Comparison of ENCODE assay signal across 11 mouse cellular contexts in genomic region chr15:12243792-12244191, GRCm38 (mm10). TPM values are rescaled to one million over a fixed set of nuclear protein-coding genes. Genes with fewer than 3 reads are reported as not detected.
DNase-seq lines count a peak whose midpoint lies in the region; ATAC-seq and TF ChIP-seq lines count a peak whose summit lies in the region.
"Had no signal": no experiment of that assay in that cellular context is flagged by ENCODE, and none has a peak within 500 bp of the region (broad histone marks: within the 10 kb centered on the region; RNA-seq: fewer than 3 reads in every experiment).

No protein-coding gene starts in this region.

- ATAC-seq in megakaryocyte progenitor cell, adult 5-6 weeks (replicated peaks; ENCODE audit: poor library complexity) = no peak

- no peak for TF ChIP-seq CTCF in gastrocnemius, adult 2 months (IDR thresholded peaks at IDR 0.05)

- peak; percentile 76 for DNase-seq in gastrocnemius, adult 2 months
- no peak for DNase-seq in gastrocnemius, postnatal 10 days
- DNase-seq in adipocyte (ENCODE audit: low spot score) = peak; percentile 71
- peak; percentile 81 for DNase-seq in gastrocnemius, postnatal 25 days
- peak; percentile 67 to 72 for DNase-seq in heart, postnatal 14 days
- no peak for DNase-seq in embryo, embryonic 10 days (ENCODE audit: low spot score)
- no peak for DNase-seq in Muller cell, postnatal 12 days (ENCODE audit: inconsistent ontology term)
- DNase-seq: cerebellum, adult 8-10 months had no signal

- no peak overlapping the region for H3K4me3 ChIP-seq in gastrocnemius, adult 2 months
- H3K4me3 ChIP-seq: limb, embryonic 15.5 days; midbrain, embryonic 10.5 days had no signal

- intact Hi-C loops in gastrocnemius, adult 2 months (cut with DNase I) = loop anchor here (5.0 kb wide), 1 partner anchor 36 kb away; the partner anchor contains the start of gene Mtmr12
- intact Hi-C loops in heart, postnatal 14 days (cut with DNase I) = loop anchor here (2.0 kb wide), 1 partner anchor 37 kb away; no protein-coding TSS in a partner anchor

- H3K27ac ChIP-seq in gastrocnemius, adult 2 months = peak overlapping the region; percentile 69
- H3K27ac ChIP-seq: limb, embryonic 15.5 days; midbrain, embryonic 10.5 days had no signal

RNA-seq across cellular contexts. Expression of gene Mtmr12, which starts 39.0 kb away (rescaled TPM):
- 1 to 10 TPM; 3.5 to 5.6 TPM for total RNA-seq in gastrocnemius, adult 2 months (2021)
- total RNA-seq in gastrocnemius, postnatal 10 days (2021) = 10 to 100 TPM in 1 of 2 experiments, 1 to 10 TPM in 1; 9.0 to 10.9 TPM
- 1 to 10 TPM; 3.1 to 4.7 TPM for total RNA-seq in gastrocnemius, postnatal 25 days (2021)
- 10 to 100 TPM; 12.7 to 13.1 TPM for total RNA-seq in heart, postnatal 14 days (2021)
- total RNA-seq in megakaryocyte progenitor cell, adult 5-6 weeks (2015) = 12.0 and 12.8 TPM in 2 replicates
- 12.1 and 13.5 TPM in 2 replicates for total RNA-seq in megakaryocyte progenitor cell, adult 5-6 weeks (2017)

Comparison
In these comparisons a context has a peak if more than half of its experiments do, and no peak if none do; other contexts are left out.
1. DNase-seq: peak in gastrocnemius, adult 2 months (single experiment), adipocyte (single experiment), gastrocnemius, postnatal 25 days (single experiment) and heart, postnatal 14 days (2 of 2); none in gastrocnemius, postnatal 10 days (single experiment), embryo, embryonic 10 days (single experiment) and Muller cell, postnatal 12 days (single experiment).